Mouse (Mus musculus): ENCODE measurements around the gene Ensa. TPM values are rescaled to one million over a fixed set of nuclear protein-coding genes. Genes with fewer than 3 reads are reported as not detected.
"Not testable (repeated sequence)": the region's sequence is repeated elsewhere in the genome, so short reads cannot be mapped to it uniquely, and the experiment has no call there.

The Ensa gene
- total RNA-seq, 2 experiments from 2014 or later: 231 to 238 TPM

DNA sequence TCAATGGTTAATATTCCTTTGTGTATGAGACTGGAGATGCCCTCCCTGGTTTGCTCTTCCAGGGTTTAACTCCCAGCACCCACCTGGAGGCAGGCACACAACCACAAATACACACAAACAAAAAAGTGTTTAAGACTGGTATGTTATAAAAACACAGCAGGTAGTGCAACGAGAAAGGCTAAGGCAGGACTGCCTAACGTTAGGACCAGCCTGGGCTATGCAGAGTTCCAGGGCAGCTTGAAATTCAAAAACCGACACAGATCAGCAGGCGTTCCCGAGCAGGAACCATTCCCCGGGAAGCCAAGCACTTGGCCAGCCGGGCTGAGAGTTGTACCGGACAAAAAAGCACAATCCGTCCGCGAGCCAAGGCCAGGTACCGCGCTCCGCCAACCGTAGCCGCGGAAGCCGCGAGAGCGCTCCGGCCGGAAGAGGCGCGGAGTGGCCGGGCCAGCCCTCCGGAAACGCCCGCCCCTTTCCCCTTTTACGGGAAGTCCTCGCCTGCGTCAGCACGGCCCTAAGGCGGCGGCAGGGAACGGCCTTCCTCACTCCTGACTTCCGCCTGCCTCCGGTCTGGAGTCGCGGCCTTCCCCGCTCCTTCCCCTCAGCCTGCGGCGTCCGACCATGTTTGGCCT, 33.6 kb downstream of the Ensa start, which contains the start of gene Mcl1:
Mcl1 (plus strand) TSS at position 553 of the 632 bp plus-strand sequence.
- DNase-seq (ENCODE audit: extremely low spot score in 1 of 2, low spot score in 2 of 2): peak; percentile 90 to 98
- intact Hi-C loops (cut with DNase I): no loop called here

DNA sequence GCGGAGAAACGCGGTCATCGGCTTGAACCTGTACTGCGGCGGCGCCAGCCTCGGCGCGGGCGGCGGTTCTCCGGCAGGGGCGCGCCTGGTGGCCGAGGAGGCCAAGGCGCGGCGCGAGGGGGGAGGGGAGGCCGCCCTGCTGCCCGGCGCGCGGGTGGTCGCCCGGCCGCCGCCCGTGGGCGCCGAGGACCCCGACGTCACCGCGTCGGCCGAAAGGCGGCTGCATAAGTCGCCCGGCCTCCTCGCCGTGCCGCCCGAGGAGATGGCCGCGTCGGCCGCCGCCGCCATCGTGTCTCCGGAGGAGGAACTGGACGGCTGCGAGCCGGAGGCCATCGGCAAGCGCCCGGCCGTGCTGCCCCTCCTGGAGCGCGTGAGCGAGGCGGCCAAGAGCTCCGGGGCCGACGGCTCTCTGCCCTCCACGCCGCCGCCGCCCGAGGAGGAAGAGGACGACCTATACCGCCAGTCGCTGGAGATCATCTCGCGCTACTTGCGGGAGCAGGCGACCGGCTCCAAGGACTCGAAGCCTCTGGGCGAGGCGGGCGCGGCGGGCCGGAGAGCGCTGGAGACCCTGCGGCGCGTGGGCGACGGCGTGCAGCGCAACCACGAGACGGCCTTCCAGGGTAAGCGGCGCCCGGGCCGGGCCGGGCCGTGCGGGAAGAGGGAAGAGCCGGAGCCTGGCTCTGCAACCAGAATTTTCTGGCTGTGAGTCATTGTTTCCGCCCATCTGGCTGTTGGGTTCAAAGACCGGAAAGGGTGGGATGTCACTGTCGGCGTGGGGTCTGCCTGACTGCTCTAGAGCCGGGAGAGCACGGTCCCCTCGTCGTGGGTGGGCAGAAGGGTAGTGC, 34.3 kb downstream of the Ensa start:
- intact Hi-C loops (cut with DNase I): no loop called here

DNA sequence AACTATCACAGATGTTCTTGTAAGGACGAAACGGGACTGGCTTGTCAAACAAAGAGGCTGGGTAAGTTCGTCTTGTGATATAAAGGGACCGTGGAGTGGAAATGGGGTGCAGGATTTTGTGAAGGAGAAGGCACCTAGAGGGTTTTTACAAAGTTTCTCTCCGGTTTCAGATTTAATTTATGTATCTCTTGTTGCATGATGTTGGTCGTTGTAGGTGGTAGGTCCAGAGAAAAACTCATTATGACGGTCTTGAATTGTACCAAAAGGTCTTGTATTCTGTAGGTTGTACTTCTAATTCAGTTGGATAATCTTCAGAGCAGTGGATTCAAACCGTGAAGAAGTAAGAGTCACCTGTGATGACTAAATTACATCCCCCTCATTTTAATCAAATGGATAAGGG, 35.2 kb downstream of the Ensa start:
- no peak for DNase-seq (ENCODE audit: extremely low spot score in 1 of 2, low spot score in 2 of 2)
- intact Hi-C loops (cut with DNase I): no loop called here

More for the DNA sequence above, 34.3 kb downstream of the Ensa start:
- peak; percentile 40 to 90 for DNase-seq (ENCODE audit: extremely low spot score in 1 of 2, low spot score in 2 of 2)

DNA sequence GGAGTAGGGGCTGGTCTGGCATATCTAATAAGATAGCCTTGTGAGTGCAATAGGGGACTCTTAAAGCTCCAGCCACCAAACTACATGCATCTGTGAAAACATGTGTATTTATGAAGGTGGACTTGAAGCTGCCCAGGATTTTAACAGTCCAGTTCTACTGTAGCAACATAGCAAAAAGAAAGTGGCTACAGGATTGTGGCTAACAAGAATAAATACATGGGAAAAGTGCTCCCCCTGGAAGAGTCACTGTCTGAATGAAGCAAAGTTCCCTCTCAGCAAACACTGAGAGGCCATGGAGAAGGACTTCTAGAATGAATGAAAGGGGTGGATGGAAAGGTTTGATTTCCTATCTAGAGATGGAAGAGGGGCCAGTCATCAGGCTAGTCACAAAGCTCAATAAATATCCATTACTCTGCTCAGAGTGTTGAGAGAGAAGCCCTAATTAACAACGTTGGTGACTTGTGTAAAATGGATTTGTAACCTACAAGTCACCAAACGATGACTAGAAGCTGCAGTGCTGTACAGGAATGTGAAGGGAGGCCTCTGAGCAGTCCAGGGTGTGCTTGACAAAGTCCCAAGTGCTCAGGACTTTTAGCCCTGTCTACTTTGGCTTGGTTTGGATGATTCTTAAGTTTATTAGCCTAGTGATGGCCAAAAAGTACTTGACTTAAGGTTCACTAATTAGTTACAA, 36.1 kb downstream of the Ensa start:
- intact Hi-C loops (cut with DNase I): no loop called here
- no peak for DNase-seq (ENCODE audit: extremely low spot score in 1 of 2, low spot score in 2 of 2)

DNA sequence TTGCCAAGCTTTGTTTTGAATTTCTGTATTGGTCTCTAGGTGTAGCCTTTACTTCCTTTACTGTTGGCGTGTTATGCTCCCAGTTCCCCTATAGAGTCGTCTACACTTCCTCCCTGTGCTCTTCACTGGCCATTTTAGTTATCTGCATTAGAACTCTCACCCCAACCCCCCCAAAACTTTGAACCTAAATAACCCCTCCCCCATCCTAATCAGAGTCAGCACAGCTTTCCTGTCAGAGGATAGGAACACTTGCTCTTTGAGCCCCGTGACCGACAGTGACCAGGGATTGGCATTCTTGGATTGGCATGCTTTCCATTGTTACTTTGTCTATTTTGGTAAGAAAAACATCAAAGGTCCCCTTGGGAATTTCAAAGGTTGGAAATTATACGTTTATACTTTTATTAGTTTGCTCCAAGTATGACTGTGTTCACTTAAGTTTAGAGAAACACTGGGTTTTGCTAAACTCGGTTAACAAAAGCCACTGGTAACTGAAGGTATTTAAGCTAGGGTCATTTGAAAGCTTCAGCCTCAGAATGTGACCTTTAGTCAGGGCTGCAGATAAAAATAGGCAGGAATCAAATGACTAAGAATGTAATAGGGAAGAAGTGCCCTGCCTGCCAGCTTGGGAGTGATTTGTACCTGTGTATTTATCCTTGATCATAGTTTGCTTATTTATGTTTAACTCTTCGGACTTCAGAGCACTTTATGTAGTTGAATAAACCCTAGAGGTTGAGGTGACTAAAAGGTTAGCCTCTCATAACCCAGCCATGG, 37.3 kb downstream of the Ensa start:
- intact Hi-C loops (cut with DNase I): no loop called here
- no peak for DNase-seq (ENCODE audit: extremely low spot score in 1 of 2, low spot score in 2 of 2)

DNA sequence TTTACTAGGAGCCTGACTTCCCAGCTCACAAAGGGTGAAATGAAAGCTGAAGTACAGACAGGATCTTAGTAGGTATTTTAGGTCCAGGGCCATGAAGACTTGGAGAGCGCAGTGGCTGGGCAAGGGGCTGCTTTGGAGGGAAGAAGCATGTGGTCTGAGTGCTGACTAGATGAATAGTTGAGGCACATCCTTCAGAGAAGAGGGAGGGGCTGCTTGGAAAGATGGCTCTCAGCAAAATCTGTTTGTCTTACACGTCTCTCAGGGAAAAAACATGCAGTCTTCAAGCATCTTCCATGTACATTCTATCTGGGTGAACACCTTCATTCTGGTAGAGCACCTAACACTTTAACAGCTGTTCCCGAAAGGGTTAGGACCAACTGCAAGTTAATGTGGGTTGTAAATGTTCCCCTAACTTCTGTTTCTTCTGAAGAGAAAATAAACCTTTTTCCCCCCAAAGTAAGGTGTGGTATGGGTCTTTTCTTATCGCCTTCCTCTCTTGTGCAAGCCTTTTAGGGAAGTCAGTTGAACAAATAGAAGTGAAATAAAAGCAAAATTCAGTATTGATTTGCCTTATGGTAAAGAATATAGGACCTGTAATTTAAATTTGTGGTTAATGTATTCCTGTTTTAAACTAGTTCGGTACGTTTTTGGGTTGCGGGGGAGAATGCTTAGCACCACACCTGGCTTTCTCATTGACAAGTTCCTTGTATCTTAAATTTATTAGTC, 38.1 kb downstream of the Ensa start:
- intact Hi-C loops (cut with DNase I): no loop called here
- no peak for DNase-seq (ENCODE audit: extremely low spot score in 1 of 2, low spot score in 2 of 2)

DNA sequence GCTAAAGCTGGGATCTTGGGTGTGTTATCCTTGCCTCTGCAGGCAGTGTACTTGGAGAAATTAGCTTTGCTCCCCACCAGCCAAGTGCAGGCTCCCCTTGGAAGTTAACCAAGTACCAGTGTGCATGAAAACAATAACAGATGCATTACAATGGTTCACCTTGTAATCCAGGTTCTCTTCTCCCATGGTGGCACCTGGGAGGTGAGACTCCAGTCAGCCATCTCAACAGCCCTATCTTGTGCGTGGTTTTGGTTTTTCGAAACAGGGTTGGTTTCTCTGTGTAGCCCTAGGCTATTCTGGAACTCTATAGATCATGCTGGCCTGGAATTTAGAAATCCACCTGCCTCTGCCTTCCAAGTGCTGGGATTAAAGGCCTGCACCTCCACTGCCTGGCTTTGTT, 38.7 kb downstream of the Ensa start:
- DNase-seq (ENCODE audit: extremely low spot score in 1 of 2, low spot score in 2 of 2): no peak
- intact Hi-C loops (cut with DNase I): no loop called here

DNA sequence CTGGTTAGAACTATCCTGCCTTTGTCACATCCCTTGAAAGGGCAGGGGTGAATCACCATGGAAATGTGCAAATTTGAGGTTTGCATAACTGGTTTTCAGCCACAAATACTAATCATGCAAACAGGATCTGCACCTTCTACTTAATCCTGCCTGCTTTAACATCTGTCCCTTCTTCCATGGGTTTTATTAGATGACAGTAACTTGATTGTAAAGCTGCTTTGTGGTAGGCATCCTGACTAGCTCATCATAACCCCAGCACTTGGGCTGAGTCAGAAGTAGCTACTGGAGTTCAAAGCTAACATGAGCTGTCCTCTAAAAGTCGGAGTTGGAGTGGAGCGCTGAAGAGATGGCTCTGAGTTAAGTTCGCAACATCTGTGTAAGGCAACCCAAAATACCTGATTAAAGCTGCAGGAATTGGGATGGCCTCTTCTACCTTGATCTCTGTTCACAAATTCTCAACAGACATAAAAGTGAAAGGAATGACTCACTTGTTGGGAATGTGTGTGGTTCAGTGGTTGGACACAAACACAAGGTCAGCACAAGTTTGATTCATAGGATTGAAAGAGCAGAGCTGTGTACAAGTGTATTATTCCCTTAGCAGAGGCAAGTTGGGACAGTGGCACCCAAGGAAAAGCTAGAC, 39.3 kb downstream of the Ensa start:
- no peak for DNase-seq (ENCODE audit: extremely low spot score in 1 of 2, low spot score in 2 of 2)
- intact Hi-C loops (cut with DNase I): no loop called here

DNA sequence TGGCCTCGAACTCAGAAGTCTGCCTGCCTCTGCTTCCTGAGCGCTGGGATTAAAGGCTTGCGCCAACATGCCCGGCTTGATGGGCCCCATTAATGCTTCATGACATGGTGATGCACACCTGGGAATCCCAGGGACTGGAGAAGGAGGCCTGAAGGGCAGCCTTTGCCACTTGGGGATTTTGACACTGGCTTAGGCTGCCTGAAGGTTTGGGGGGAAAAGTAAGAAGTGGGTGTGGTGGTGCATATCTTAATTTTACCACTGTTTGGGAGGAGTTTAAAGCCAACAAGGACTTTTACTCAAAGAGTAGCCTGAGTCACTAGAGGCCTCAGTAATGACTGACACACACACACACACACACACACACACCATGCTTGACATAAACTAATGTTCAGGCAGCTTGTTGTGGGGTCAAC, 40.2 kb downstream of the Ensa start:
- no peak for DNase-seq (ENCODE audit: extremely low spot score in 1 of 2, low spot score in 2 of 2)

DNA sequence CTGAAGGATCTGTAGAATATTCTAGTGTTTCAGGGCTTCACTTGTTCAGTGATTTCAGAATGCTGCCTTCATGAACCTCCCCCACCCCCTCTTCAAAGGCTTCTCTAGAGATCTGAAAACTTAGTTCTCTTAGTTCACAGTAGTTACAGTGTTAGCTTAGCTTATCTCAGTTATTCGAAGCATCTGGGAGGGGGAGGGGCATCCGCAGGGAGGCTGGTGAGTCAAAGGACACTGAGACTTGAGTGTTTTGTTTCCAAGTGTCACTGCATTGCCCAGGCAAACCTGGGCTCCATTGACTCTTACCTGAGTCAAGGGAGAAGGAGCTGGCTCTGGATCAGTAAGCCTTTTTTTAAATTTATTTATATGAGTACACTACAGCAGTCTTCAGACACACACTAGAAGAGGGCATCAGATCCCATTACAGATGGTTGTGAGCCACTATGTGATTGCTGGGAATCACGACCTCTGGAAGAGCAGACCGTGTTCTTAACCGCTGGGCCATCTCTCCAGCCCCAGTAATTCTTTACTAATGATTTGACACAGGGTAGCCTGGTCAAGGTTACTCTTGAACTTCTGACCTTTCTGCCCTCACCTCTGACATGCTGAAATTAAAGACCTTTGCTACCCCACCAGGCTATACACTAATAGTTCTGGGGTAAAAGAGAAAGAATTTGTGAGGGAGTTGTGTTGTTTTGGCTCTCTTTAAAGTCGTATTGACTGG, 41.5 kb downstream of the Ensa start:
- intact Hi-C loops (cut with DNase I): no loop called here
- no peak for DNase-seq (ENCODE audit: extremely low spot score in 1 of 2, low spot score in 2 of 2)

More for the DNA sequence above, 40.2 kb downstream of the Ensa start:
- intact Hi-C loops (cut with DNase I): no loop called here

DNA sequence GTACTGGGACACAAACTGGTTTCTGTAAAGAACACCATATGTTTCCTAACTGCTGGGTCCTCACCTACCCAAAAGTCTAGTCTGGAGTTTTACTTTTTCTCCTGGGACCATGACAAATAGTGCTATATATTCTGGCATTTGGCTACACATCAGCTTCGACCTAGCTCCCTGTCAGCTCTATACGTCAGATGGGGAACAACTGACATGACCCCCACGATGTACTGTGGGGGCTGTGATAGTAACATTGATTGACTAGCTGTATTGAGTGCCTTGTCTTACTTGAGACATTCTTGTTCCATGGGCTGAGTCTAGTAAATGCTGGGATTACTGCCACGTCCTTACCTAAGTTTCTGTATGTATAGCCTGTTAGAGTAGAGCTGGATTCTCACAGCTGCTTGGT, 42.7 kb downstream of the Ensa start:
- DNase-seq (ENCODE audit: extremely low spot score in 1 of 2, low spot score in 2 of 2): no peak
- intact Hi-C loops (cut with DNase I): no loop called here

DNA sequence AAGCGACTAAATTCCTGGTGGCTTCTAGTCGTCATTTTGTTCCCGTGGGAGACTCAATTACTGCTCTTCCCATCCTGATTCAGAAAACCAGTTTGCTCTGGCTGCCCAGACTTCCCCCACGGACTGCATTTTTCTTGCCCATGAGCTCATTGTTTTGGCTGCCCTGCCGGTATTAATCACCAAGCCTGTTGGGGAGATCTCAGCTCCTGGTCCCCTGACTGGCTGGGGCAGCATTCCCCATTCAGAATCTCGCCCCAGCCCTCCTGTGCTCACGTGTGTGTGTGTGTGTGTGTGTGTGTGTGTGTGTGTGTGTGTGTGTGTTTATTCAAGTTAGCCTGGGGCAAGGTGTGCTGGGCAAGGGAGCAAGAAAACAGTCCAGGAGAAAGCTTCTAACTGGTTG, 43.2 kb downstream of the Ensa start:
- intact Hi-C loops (cut with DNase I): no loop called here
- DNase-seq (ENCODE audit: extremely low spot score in 1 of 2, low spot score in 2 of 2): no peak

DNA sequence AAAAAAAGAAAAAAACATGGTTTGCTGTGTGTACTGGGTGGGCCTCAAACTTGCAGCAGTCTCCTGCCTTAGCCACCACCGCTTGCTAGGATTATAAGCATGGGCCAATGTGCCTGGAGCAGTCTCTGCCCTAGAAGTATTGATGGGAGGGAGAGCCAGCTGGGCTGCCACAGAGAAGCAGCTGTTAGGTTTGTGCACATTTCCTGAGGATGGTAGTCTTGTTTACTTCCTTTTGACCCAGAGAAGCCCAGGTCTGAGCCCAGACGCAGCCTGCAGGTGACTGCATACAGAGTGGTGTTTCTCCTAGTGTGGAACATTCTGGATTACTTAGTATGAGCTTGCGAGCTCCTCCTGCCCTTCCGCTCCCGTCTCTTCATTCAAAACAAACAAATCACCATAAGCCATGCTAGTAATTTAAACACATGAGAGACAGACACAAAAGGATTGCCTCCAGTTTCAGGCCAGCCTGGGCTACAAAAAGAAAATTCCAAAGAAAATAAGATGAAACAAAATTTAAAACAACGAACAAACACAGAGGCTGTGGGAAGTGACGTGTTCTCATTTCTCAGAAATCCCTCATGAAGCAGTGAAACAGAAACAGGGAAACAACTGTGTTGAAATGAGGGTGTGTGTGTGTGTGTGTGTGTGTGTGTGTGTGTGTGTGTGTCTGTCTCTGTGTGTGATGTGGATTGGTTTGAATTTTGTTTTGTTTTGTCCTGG, 44.0 kb downstream of the Ensa start:
- intact Hi-C loops (cut with DNase I): no loop called here
- no peak for DNase-seq (ENCODE audit: extremely low spot score in 1 of 2, low spot score in 2 of 2)

DNA sequence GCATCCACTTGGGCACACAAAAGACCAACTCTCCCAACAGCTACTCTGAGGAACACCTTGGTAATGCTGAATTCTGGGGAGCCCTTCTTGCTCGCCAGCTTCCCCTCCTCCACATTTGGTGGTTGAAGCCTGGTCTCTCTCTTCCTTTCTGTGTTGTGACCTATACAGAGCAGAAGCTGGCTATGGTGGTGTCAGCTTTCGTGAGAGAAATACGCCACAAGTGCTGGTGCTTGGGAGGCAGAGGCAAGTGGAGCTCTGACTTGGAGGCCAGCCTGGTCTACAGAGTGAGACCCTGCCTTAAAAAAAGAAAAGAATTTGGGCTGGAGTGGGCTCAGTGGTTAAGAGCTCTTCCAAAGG, 44.5 kb downstream of the Ensa start:
- no peak for DNase-seq (ENCODE audit: extremely low spot score in 1 of 2, low spot score in 2 of 2)
- intact Hi-C loops (cut with DNase I): no loop called here

DNA sequence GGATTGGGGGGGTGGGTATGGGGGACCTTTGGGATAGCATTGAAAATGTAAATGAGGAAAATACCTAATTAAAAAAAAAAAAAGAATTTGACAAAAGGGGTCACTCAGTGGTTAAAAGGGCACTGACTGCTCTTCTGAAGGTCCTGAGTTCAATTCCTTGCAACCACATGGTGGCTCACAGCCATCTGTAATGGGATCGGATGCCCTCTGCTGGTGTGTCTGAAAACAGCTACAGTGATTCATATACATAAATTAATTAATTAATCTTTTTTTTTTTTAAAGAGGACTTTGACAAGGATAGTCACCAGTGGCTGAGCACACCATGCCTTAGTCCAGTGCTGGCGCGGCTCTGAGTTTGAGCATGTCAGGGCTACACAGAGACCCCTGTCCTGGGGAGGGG, 45.6 kb downstream of the Ensa start:
- DNase-seq (ENCODE audit: extremely low spot score in 1 of 2, low spot score in 2 of 2); intact Hi-C loops (cut with DNase I): not testable (repeated sequence)

DNA sequence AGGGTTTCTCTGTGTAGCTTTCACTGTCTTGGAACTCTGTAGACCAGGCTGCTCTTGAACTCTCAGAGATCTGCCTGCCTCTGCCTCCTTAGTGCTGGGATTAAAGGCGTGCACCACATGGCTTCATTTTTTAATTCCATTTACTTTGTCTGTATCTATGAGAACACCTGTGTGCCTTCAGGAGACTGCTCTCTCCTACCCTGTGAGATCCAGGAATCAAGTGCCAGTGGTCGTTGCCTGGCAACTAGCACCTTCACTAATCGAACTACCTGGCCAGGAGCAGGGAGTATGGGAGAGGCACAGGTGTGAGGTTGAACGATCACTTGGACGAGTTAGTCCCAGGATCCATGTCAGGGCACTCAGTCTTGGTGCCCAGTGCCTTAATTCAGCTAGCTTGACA, 46.4 kb downstream of the Ensa start:
- intact Hi-C loops (cut with DNase I): no loop called here
- DNase-seq (ENCODE audit: extremely low spot score in 1 of 2, low spot score in 2 of 2): no peak

DNA sequence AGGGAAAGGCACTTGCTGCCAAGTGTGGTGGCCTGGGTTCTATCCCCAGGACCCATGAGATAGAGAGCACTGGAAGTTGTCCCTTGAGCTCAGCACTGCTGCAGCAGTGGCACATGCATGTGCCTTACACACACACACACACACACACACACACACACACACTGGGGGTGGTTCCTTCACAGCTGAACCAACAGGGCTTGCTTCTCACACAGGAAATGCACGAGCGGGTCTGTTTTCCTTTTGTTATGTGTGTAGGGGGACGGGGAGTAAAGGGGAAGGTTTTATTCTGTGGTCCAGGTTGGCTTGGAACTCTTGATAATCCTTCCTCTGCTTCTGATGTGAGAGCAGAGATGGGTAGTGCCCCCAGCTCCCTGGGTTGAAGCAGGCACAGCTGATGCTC, 47.7 kb downstream of the Ensa start:
- no peak for DNase-seq (ENCODE audit: extremely low spot score in 1 of 2, low spot score in 2 of 2)
- intact Hi-C loops (cut with DNase I): no loop called here
